Mouse (Mus musculus): ENCODE measurements around the gene Gm49392.
"Not testable (repeated sequence)": the region's sequence is repeated elsewhere in the genome, so short reads cannot be mapped to it uniquely, and the experiment has no call there.

The Gm49392 gene

GRCm38 (mm10) chr13:60896794-60897193 lies at the start of gene Gm49392:
TSS of gene Gm49392 (minus strand) at chr13:60896894.
- in situ Hi-C loops (cut with MboI; ENCODE audit: low sequenced_read_pairs) = not testable (repeated sequence)

DNA sequence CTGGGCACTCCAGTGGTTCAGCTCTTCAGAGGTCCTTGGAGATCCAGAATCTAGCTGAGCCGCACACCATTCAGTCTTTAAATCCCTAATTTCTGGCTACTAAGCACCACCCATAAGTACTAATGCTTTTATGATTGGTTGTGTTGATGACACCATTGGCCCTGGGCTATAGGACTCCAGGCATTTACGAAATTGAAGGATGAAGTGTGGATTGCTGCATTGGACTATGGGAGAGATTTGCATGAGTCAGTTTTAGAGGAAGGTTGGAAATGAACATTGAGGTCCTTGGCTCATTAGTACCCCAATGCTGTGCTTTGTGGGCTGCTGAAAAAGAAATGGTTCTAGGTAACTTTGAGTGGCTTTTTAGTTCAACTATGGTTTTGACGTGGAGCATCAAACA lies 45.2 kb upstream of the Gm49392 start, which contains the start of gene Tpbpa:
Gene Tpbpa (minus strand): TSS at position 101 of the 400 bp plus-strand sequence.
- in situ Hi-C loops (cut with MboI; ENCODE audit: low sequenced_read_pairs) = not testable (repeated sequence)

GRCm38 (mm10) chr13:60936500-60936901 lies 39.8 kb upstream of the Gm49392 start, which contains the start of the genes Gm49391 and Ctla2a:
TSS of gene Gm49391 (minus strand) at chr13:60936571.
TSS of gene Ctla2a (minus strand) at chr13:60936625.
- in situ Hi-C loops (cut with MboI; ENCODE audit: low sequenced_read_pairs) = no loop called here

DNA sequence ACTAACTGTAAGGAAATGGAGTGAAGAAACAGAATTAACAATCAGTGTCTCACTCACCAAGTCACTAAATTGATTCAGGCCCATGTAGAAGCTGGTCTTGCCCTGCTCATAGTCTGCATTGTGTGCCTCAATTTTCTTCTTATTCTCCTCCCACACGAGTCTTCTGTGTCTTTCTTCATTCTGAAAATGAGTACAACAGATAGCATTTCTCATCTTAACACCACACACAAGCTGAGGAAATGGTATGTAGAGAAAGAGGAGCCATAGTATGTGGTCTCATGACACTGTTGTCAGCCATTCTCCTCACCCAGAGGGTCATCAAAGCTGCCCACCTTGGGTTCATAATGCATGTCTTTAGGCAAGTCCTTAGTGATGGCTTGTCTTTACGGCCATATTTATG lies 38.8 kb upstream of the Gm49392 start, which contains the start of gene Gm49393:
Gene Gm49393 (minus strand): TSS at position 101 of the 400 bp plus-strand sequence.
- in situ Hi-C loops (cut with MboI; ENCODE audit: low sequenced_read_pairs) = not testable (repeated sequence)

DNA sequence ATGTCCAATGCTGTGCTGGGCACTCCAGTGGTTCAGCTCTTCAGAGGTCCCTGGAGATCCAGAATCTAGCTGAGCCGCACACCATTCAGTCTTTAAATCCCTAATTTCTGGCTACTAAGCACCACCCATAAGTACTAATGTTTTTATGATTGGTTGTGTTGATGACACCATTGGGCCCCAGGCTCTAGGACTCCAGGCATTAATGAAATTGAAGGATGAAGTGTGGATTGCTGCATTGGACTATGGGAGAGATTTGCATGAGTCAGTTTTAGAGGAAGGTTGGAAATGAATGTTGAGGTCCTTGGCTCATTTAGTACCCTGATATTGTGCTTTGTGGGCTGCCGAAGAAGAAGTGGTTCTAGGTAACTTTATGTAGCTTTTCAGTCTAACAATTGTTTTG lies 8.1 kb upstream of the Gm49392 start, which contains the start of gene Tpbpb:
Gene Tpbpb (minus strand): TSS at position 101 of the 400 bp plus-strand sequence.
- in situ Hi-C loops (cut with MboI; ENCODE audit: low sequenced_read_pairs) = not testable (repeated sequence)

GRCm38 (mm10) chr13:60897328-60897727 lies 634 bp upstream of the Gm49392 start, which contains the start of gene Ctla2b:
TSS of gene Ctla2b (minus strand) at chr13:60897447.
- in situ Hi-C loops (cut with MboI; ENCODE audit: low sequenced_read_pairs) = no loop called here

- in situ Hi-C loops (cut with MboI; ENCODE audit: low sequenced_read_pairs) = no loop called here
These were observed 1.1 kb downstream of the Gm49392 start for GRCm38 (mm10) chr13:60895406-60896160.

DNA sequence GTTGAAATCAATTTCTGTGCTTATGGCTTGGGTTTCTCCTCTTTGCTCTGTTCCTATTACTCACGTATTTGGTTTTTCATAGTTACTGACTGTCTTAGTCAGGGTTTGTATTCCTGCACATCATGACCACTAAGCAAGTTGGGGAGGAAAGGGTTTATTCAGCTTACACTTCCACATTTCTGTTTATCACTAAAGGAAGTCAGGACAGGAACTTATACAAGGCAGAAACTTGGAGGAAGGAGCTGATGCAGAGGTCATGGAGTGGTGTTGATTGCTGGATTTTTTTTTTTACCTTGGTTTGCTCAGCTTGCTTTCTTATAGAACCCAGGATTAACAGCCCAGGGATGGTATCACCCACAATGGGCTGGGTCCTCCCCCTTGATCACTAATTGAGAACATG lies 4.4 kb downstream of the Gm49392 start:
- in situ Hi-C loops (cut with MboI; ENCODE audit: low sequenced_read_pairs) = no loop called here

- in situ Hi-C loops (cut with MboI; ENCODE audit: low sequenced_read_pairs) = no loop called here
These were observed 32.4 kb downstream of the Gm49392 start, which contains the start of gene 4930486L24Rik for GRCm38 (mm10) chr13:60864281-60864680. TSS of gene 4930486L24Rik (minus strand) at chr13:60864475.

DNA sequence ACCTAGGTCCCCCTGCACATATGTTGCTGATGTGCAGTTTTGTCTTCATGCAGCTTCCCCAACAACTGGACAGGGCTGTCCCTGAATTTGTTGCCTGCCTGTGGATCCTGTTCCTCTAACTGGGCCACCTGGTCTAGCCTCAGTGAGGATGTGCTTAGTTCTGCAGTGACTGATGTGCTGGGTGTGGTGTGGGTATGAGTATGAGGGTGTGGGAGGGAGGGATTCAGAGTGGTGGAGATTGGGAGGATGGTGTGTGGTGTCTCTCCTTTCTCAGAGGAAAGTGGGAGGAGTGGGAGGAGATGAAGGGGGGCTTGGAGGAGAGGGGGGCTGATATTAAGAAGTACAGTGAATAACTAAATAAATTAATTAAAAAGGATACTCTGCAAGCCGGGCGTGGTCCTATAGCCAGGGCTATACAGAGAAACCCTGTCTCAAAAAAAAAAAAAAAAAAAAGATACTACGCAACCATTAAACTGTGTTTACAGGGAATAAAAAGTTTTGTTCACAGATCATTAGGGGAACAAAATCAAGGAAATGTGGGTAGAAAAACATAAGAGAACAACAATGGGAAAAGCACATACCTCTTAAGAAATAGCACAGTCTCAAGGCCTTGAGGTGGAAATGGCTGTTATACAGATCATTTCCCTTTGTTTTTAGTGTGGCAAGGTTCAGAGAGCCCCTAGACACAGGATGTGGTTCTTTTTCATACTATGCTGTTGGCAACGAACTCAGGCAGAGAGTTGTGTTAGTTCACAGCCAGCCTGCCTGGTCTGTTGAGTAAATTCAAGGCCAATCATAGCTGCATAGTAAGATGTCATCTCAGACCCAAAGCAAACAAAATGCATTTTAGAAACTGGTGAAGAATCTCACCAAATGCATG lies 48.2 kb downstream of the Gm49392 start:
- in situ Hi-C loops (cut with MboI; ENCODE audit: low sequenced_read_pairs) = no loop called here

- in situ Hi-C loops (cut with MboI; ENCODE audit: low sequenced_read_pairs) = no loop called here
These were observed 53.5 kb downstream of the Gm49392 start for GRCm38 (mm10) chr13:60843153-60843552.

- in situ Hi-C loops (cut with MboI; ENCODE audit: low sequenced_read_pairs) = no loop called here
These were observed 54.0 kb downstream of the Gm49392 start for GRCm38 (mm10) chr13:60842703-60843102.

GRCm38 (mm10) chr13:60839353-60839902 lies 57.3 kb downstream of the Gm49392 start:
- in situ Hi-C loops (cut with MboI; ENCODE audit: low sequenced_read_pairs) = no loop called here

DNA sequence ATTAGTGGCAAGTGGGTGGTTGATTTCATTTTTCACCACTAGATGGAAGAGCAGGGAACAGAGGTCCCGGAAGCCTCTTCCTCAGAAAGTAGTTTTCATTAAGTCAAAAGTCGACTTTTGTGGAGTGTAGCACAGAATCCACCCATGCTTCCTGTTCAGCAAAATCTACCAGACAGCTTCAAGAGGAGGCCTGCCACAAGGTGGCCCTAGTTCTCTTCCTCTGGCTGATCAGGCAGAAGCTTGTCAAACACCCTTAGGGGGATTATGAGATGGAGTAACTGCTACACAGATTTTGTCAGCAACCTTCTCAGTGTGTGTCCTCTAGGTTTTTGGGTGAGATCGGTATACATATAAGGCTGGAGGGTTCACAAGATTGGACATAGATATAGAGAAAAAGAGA lies 70.6 kb downstream of the Gm49392 start:
- in situ Hi-C loops (cut with MboI; ENCODE audit: low sequenced_read_pairs) = no loop called here

- in situ Hi-C loops (cut with MboI; ENCODE audit: low sequenced_read_pairs) = no loop called here
These were observed 76.1 kb downstream of the Gm49392 start for GRCm38 (mm10) chr13:60820486-60821175.

DNA sequence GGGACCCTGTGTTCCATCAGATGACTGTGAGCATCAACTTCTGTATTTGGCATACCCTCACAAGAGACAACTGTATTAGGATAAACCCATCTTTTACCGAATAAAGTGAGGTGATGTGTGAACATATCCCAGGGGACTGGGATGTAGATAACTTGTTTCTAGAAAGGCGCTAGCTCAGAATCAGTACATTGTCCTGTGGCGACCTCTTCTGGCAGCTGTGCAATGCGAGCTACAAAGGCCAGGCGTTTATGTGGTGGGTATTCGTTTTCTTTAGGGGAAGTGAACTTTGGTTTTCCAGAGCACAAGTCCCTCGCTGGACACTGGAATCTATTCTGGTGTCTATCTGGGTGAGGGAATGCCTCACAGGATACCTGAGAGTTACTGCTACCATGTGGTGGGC lies 77.2 kb downstream of the Gm49392 start:
- in situ Hi-C loops (cut with MboI; ENCODE audit: low sequenced_read_pairs) = no loop called here

DNA sequence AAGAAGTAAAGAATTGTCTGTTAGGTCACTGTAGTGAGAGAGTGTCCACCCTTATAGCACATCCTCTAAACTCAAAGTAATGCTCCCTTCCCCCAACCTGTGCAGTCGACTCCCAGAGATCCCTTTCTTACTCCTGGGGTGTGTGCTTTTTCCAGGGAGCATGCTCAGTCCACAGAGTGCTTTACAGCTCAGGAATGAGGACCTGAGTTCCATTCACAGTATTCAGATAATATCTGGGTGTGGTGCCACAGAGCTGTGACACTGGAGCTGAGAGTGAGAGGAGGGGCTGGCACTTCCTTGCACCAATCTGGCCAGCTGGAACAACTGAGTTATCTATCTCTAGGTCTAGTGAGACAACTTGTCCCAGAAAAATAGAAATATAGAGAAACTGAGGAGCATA lies 83.0 kb downstream of the Gm49392 start:
- in situ Hi-C loops (cut with MboI; ENCODE audit: low sequenced_read_pairs) = no loop called here

GRCm38 (mm10) chr13:60812768-60813167 lies 83.9 kb downstream of the Gm49392 start:
- in situ Hi-C loops (cut with MboI; ENCODE audit: low sequenced_read_pairs) = no loop called here

GRCm38 (mm10) chr13:60809690-60810089 lies 87.0 kb downstream of the Gm49392 start:
- in situ Hi-C loops (cut with MboI; ENCODE audit: low sequenced_read_pairs) = no loop called here

GRCm38 (mm10) chr13:60802749-60803148 lies 93.9 kb downstream of the Gm49392 start, which contains the start of gene Ctsll3:
TSS of gene Ctsll3 (minus strand) at chr13:60802849.
- in situ Hi-C loops (cut with MboI; ENCODE audit: low sequenced_read_pairs) = no loop called here
